Mouse (Mus musculus) frontal cortex, postnatal 14 days (tissue): ENCODE results near the gene Atp5j2.
"Not testable (repeated sequence)": the region's sequence is repeated elsewhere in the genome, so short reads cannot be mapped to it uniquely, and the experiment has no call there.

Source experiments
- DNase-seq, 2 experiments: peaks; one replicate each; pipeline ENCODE4 v3.0.0; 2022; ENCODE audit warnings: low spot score in 2 of 2

Atp5j2 gene

GRCm38 (mm10) chr5:145191962-145192361, at the start of gene Atp5j2:
TSS of gene Atp5j2 (minus strand) at chr5:145192062.
- no peak for DNase-seq

- DNase-seq: no peak
Measured at GRCm38 (mm10) chr5:145234636-145235035, 42.8 kb upstream of the Atp5j2 start.

DNA sequence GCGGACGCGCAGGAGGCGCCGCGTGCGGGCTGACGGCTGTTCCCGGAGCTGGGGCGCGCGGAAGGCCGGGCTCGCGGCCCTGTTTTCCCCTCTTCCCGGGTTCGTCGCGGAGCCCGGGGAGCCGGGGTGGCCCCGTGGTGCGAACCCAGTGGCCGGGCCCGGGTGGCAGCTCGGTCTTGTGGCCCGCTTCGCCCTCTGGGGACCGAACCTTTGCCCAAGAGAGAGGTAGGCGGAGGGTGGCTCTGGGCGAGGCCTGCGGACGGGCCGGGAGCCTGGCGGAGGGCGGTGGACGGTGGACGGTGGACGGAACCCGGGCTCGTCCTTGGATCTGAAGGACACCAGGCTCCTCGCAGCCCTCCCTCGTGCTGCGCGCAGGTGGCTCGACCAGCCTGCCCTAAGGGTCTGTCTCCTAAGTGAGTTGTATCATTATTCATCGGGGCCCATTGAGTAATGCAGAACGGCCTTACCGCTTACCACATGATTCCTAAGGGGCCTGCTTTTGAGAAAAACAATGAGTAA, 40.1 kb upstream of the Atp5j2 start:
- DNase-seq: no peak

GRCm38 (mm10) chr5:145231367-145231871, 39.6 kb upstream of the Atp5j2 start, which contains the start of gene Zfp655:
TSS of gene Zfp655 (plus strand) at chr5:145231715.
- DNase-seq: peak; percentile 96

DNA sequence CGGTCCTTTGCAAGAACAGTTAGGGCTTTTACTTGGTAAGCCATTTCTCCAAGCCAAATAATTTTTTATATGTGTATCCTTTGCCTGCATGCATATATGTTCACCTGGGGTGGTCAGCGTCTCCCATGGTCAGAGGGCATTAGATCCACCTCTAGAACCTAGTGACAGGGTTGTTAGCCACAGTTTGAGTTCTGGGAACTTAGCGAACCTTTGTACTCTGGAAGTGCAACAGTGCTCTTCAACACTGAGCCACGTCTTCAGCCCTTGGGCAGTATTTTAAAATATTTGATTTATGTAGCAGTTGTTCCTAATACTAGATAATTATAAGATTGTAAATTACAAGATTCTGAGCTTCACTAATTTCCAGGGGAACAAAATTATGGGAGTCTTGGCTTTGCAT, 38.8 kb upstream of the Atp5j2 start:
- DNase-seq: no peak

- DNase-seq: not testable (repeated sequence)
Measured at GRCm38 (mm10) chr5:145229283-145229682, 37.4 kb upstream of the Atp5j2 start.

GRCm38 (mm10) chr5:145226453-145226852, 34.6 kb upstream of the Atp5j2 start:
- DNase-seq: no peak

GRCm38 (mm10) chr5:145223395-145223794, 31.5 kb upstream of the Atp5j2 start:
- DNase-seq: no peak

DNA sequence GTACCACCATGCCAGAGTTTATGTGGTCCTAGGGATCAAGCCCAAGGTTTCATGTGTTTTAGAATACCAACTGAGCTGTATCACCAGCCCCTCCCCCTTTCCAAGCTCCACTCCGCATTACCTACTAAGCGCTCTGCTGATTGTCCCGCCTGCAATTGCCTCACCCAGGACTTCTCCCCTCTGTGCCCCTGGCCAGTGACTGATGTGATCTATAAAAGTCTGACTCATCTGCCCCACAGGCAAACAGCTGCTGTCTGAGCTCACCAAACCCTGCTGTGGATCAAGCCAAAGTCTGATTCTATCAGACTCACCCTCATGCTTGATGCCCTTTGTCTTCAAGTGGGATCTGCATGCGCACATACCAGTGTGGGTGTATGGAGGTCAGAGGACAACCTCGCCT, 31.0 kb upstream of the Atp5j2 start:
- DNase-seq: no peak

DNA sequence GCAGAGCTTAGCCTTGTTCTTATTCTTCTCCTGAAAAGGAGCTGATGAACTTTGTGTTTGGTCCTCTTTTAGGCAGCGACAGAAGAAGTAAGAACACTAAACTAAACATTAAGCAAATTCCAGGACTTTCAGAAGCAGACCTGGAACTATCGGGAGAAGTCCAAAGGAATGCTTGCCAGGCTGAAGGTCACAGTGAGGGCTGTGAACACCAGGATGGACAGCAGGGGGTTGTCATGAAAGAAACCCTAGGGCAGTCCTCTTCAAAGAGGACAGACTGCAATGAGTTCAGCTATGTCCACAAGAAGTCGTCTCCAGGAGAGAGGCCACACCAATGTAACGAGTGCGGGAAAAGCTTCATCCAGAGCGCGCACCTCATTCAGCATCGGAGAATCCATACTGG, 28.1 kb upstream of the Atp5j2 start:
- no peak for DNase-seq

DNA sequence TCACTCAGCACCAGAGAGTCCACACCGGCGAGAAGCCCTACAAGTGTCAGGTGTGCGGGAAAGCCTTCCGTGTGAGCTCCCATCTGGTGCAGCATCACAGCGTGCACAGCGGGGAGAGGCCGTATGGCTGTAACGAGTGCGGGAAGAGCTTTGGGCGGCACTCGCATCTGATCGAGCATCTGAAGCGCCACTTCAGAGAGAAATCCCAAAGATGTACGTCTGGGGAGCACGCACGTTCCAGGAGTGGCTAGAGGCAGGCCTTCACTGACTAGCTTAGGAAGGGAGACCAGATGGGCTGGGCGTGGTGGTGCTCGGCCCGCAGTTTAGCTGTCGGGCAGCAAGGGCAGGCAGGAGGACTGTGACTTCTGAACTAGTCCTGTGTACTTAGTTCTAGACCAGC, 26.8 kb upstream of the Atp5j2 start:
- DNase-seq: no peak

DNA sequence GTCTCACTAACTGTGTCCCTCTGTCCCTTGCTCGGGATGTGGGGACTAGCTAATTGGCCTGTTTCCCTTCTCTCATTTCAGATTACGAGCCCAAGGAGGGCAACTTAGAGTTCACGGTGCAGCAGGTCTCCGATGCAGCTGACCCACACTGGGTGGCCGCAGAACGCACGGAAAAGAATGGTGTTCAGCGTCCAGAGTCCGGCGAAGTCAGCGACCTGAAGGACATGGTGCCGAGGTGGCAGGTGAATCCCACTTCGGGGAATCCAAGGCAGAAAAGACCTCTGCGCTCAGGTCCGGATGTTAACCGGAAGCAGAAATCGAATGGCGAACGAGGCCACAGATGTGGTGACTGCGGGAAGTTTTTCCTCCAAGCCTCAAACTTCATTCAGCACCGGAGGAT, 26.3 kb upstream of the Atp5j2 start:
- no peak for DNase-seq

DNA sequence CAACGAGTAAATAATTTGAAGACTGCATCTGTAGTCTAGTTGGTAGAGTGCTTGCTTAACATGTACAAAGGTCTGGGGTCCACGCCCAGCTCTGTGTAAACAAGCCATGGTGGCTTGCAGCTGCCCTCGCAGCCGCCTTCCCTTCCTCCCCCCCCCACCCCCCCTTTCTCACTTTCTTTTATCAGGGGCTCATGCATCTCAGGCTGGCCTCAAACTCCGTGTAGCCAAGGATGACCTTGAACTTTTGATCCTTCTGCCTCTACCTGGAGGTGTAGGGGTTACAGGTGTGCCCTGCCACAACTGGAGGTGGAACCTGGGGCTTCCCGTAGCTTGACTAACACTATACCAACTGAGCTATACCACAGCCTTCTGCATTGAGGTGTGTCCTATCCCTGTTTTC, 25.9 kb upstream of the Atp5j2 start:
- no peak for DNase-seq

- no peak for DNase-seq
Measured at GRCm38 (mm10) chr5:145214679-145215078, 22.8 kb upstream of the Atp5j2 start.

- no peak for DNase-seq
Measured at GRCm38 (mm10) chr5:145213505-145213904, 21.6 kb upstream of the Atp5j2 start.

DNA sequence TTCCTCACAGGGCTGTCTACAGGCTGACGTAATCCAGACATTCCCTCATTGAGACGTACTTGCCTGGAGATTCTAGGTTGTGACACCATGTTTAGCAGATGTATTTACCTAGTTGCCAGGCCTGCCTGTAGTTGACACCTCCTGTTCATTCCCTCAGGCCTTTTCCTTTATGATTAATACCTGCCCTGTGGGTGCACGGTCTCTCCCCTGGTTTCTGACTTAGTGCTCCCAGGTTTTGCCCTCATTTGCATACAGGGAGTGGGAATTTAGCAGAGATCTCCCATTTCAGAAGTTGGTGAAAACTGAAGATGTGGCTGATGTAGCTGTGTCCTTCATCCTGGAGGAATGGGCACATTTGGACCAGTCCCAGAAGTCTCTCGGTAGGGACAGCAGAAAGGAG, 20.4 kb upstream of the Atp5j2 start:
- DNase-seq: no peak

- DNase-seq: no peak
Measured at GRCm38 (mm10) chr5:145211340-145211739, 19.5 kb upstream of the Atp5j2 start.

- not testable (repeated sequence) for DNase-seq
Measured at GRCm38 (mm10) chr5:145208391-145208790, 16.5 kb upstream of the Atp5j2 start.

GRCm38 (mm10) chr5:145207954-145208353, 16.1 kb upstream of the Atp5j2 start:
- no peak for DNase-seq

DNA sequence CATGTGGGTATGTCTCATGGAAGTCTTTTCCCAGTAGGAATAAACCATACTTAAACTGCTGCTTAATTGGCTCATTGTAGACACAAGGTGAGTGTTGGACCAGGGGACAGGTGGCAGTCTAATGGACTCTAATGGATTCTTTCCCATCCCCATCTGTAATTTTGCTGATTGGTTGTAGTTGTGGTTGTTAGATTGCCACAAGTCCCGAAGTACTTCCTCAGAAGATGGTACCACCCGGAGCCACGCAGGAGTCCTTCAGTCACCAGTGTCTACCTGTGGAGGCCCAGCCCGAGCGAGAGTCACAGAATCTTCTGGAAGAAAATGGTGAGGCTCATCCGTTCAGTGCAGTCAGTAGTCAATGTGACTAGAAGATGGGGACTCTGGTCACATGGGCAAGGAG, 15.5 kb upstream of the Atp5j2 start:
- DNase-seq: no peak

DNA sequence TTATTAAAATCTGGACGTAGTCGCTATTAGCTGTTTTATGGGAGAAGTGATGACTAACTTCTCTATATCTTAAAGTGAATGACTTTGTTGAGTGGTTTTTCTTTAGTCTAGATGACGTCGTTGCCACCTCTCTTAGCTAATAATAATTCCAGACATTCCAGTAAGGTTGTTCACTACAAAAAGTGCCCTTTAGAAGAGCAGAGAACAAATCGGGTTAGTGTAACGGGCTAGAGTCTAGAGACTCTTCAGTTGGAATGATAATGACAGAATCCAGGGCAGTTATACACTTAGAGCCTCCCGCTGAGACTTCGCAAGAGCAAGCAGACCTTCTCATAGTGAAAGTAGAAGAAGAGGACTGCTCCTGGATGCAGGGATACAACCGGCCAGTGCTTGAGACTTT, 13.2 kb upstream of the Atp5j2 start:
- no peak for DNase-seq

DNA sequence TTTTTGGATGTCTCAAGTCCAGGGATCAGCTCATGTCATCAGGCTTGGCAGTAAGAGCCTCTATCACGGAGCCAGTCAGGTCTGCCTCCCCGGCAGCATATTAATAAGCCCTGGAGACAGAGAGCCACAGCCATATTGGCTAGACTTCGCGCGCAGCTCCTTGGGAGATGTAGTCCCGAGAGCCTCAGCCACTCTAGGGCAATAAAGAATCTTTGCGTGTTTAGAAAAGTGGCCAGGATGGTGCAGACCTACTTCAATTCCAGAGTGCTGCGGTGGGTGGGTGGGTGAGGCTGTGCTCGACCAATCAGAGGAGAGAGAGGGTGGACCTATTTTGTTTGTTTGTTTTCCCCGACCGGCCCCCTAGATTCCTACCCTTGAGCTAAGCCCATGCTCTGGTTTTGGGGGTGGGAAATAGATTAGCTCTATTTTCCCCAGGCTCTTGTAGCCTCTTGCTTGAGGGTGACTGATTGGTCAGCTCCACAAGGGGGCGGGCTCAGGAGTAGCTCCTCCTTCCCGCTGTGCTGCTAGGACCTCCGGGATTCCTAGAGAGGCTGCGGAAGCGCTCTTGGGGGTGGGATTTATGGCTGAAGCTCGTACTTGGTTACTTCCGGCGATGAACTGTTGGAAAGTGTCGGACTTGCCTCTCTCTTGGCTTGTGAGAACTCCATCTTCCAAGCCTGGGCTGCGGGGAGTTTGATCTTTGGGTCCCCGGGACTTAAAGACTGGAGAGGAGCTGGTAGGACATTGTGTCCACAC, 12.3 kb upstream of the Atp5j2 start, which contains the start of gene Zkscan5:
Zkscan5 (plus strand) TSS at position 627 of the 756 bp plus-strand sequence.
- peak; percentile 96 to 98 for DNase-seq

- DNase-seq: no peak
Measured at GRCm38 (mm10) chr5:145202446-145202845, 10.6 kb upstream of the Atp5j2 start.
